Mouse (Mus musculus) liver, embryonic 11.5 days (tissue): ENCODE data around the gene Rad51d. TPM values are rescaled to one million over a fixed set of nuclear protein-coding genes. Genes with fewer than 3 reads are reported as not detected.
"Not testable (repeated sequence)": the region's sequence is repeated elsewhere in the genome, so short reads cannot be mapped to it uniquely, and the experiment has no call there.

Source experiments
- ATAC-seq: fragments of 200-750 bp; cut with Nextera tagmentation; replicated peaks from 2 replicates; pipeline ENCODE4 v1.8.0; 2017; ENCODE audit warnings: moderate number of reproducible peaks, mild to moderate bottlenecking, moderate TSS enrichment, moderate library complexity; ENCODE audit not compliant: low FRiP score
- DNase-seq: peaks from one replicate; pipeline ENCODE4 v3.0.0-alpha.2; 2017; ENCODE audit warnings: low spot score
- H3K27ac ChIP-seq: fragments of 300-500 bp; sonication (generic); 2 replicates; pipeline ENCODE4 v1.5.1; 2014; ENCODE audit warnings: mild to moderate bottlenecking, low read depth, low read length, control low read depth
- H3K27me3 ChIP-seq: fragments of 300-500 bp; sonication (generic); replicated peaks from 2 replicates; pipeline ENCODE4 v1.6.1; 2014; ENCODE audit warnings: low read length, mixed read lengths; ENCODE audit not compliant: control insufficient read depth, insufficient read depth
- H3K36me3 ChIP-seq: fragments of 300-500 bp; sonication (generic); 2 replicates; pipeline ENCODE4 v1.6.1; 2014; ENCODE audit warnings: mild to moderate bottlenecking, low read length, moderate library complexity, mixed read lengths; ENCODE audit not compliant: control insufficient read depth, insufficient read depth
- H3K4me1 ChIP-seq: fragments of 300-500 bp; sonication (generic); replicated peaks from 2 replicates; pipeline ENCODE4 v1.6.1; 2014; ENCODE audit warnings: low read length, mixed read lengths; ENCODE audit not compliant: control insufficient read depth, insufficient read depth
- H3K4me2 ChIP-seq: fragments of 300-500 bp; sonication (generic); 2 replicates; pipeline ENCODE4 v1.6.1; 2014; ENCODE audit warnings: mild to moderate bottlenecking, control low read depth, moderate library complexity
- H3K4me3 ChIP-seq: fragments of 300-500 bp; sonication (generic); 2 replicates; pipeline ENCODE4 v1.5.1; 2014; ENCODE audit warnings: low read depth, low read length, control low read depth
- H3K9ac ChIP-seq: fragments of 300-500 bp; sonication (generic); 2 replicates; pipeline ENCODE4 v1.6.1; 2014; ENCODE audit warnings: low read depth, low read length, control low read depth
- H3K9me3 ChIP-seq: fragments of 300-500 bp; sonication (generic); 2 replicates; pipeline ENCODE4 v1.6.1; 2016; ENCODE audit warnings: low read length, inconsistent platforms, mixed read lengths; ENCODE audit not compliant: control insufficient read depth
- WGBS: fragments of 180-500 bp; shearing (Covaris S2); extraction: QIAGEN DNeasy Blood & Tissue Kit; methylation state at CpG from one replicate; pipeline ENCODE4 v1.1.7; 2014; 5-methylcytosine and 5-hydroxymethylcytosine counted together
- polyA plus RNA-seq: library from polyadenylated mRNA; unstranded; fragments of >200 nt; fragmentation: Nextera tagmentation; extraction: Ambion mirVana; gene quantifications from 2 replicates; pipeline ENCODE4 v1.2.1, GENCODE M21; 2014

Gene Rad51d
- polyA plus RNA-seq, 1 experiment from 2014 or later, result 14.4 TPM

DNA sequence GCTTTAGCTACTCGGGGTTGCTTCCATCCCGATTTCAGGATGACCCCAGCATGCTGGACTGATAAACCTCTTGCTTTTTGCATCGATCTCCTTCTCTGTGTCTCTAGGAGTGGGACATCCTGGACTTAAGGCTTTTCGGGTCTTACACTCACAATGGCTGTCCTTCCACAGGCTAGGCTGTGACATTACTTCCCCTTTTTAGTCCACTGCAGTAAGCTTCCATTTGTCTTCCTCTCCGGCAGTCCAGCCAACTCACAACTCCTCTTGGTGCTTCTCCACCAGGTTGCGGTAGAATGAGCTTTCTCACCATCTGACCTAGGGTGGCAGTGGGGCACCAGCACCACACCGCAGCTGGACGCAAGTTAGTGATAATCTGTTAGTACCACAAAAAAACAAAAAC lies 56.5 kb downstream of the Rad51d start:
- Histone ChIP-seq H3K4me3 (no peak overlapping the region), H3K9ac (no peak overlapping the region), H3K4me2 (no peak overlapping the region), H3K36me3 (peaks cover 3% of the 10 kb centered on the region; the same call in 1 of the 2 replicates), H3K4me1 (peaks cover 34% of the 10 kb centered on the region), H3K27ac (peak overlapping the region; percentile 29; the same call in 1 of the 2 replicates), H3K9me3 (no peaks in the 10 kb centered on the region), H3K27me3 (no peaks in the 10 kb centered on the region)
- DNase-seq, result no peak
- 61% methylated on average over 8 of the region's 8 CpGs for WGBS
- ATAC-seq, result no peak

DNA sequence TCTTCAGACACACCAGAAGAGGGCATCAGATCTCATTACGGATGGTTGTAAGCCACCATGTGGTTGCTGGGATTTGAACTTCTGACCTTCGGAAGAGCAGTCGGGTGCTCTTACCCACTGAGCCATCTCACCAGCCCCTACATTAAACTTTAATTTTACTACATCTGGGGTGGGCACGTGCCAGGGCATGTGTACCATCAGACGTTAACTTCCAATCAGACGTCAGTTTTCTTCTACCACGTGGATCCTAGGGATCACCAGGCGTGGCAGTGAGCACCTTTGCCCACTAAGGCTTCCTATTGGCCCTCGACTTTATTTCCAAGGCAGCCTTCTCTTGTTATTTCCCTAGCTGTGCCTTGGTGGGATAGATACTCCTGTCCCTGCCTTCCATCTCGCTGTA lies 58.0 kb downstream of the Rad51d start:
- not testable (repeated sequence) for DNase-seq, H3K9ac ChIP-seq, H3K9me3 ChIP-seq, H3K36me3 ChIP-seq, H3K4me2 ChIP-seq, H3K4me3 ChIP-seq, H3K27me3 ChIP-seq, ATAC-seq, H3K27ac ChIP-seq
- H3K4me1 ChIP-seq, result peaks cover 26% of the 10 kb centered on the region
- WGBS, result 78% methylated on average over 10 of the region's 10 CpGs

DNA sequence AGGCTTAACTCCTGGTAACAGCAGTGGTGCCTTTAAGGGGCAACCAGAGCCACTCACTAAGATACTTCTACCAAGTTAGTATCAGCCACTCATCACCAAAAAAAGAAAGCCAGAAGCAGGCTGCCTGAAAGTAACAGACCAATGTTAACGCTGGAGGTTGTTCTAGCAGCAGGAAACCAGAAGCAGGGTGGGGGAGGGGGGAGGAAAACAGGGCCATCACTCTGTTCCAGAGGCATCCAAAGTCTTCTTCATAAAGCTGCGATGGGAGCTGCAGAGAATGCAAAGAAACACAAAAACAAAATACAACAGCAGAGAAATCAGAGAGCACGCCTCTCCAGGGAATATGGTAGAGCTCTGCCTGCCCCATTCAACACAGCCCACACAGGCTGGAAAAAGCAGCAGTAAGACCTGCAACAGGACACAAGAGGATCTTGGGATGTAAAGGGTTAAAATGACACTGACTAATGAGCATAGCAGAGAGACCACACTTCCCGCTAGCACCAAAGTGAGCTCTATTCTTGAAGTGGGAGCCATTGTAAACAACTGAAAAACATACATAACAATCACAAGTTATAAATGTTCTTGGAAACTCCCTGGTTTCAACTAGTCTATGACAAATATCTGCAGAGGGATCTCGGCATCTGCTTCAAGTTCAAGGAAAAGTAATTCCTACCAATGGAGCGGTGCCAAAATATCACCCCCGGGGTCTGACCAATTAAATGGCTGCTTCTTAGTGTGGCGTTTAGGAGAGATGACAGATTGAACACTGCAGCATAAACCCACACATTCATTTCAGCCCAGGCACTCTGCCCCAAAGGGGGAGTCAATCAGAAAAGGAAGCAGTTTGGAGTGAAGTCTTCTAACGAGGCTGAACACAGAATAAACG lies 59.2 kb downstream of the Rad51d start:
- ATAC-seq, result no peak
- Histone ChIP-seq H3K4me2 (peak overlapping the region; percentile 32), H3K36me3 (peaks cover 2% of the 10 kb centered on the region; the same call in 1 of the 2 replicates), H3K9me3 (no peaks in the 10 kb centered on the region), H3K27ac (no peak overlapping the region), H3K4me3 (no peak overlapping the region), H3K9ac (no peak overlapping the region), H3K4me1 (peaks cover 26% of the 10 kb centered on the region), H3K27me3 (no peaks in the 10 kb centered on the region)
- 32% methylated on average over 10 of the region's 10 CpGs for WGBS
- no peak for DNase-seq

DNA sequence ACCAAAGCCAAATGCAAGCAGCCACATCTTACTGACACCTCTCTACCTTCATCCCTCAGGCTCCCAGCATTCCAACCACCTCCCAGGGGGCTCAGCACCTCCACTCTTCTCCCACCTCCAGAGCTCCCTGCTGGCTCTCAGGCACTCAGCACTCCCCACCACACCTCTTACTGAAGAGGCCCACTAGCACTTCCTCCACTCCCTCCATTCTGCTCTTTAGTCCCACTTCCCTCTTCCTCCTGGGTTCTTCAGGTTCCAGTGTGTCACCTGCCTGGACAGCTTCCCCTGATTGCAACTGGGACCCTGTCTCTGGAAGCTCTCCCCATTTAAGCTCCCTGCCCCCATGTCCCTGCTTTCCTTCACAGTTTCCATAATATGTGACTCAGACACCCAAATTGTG lies 63.6 kb downstream of the Rad51d start:
- Histone ChIP-seq H3K4me3 (no peak overlapping the region), H3K9ac (no peak overlapping the region), H3K36me3 (no peaks in the 10 kb centered on the region), H3K4me2 (no peak overlapping the region), H3K27ac (no peak overlapping the region), H3K27me3 (no peaks in the 10 kb centered on the region), H3K4me1 (peaks cover 17% of the 10 kb centered on the region), H3K9me3 (no peaks in the 10 kb centered on the region)
- ATAC-seq (no peak), DNase-seq (no peak)

Other genes with a start within 250 kb of the Rad51d start
- gene Cct6b, start 126.3 kb downstream of the Rad51d start, polyA plus RNA-seq, result 0.30 and 0.32 TPM in 2 replicates
- 34.8 and 41.8 TPM in 2 replicates for gene Zfp830, start 126.3 kb downstream of the Rad51d start, polyA plus RNA-seq
- 29.6 and 31.7 TPM in 2 replicates for gene Lig3, start 109.5 kb downstream of the Rad51d start, polyA plus RNA-seq
- gene Rffl, start 19.4 kb downstream of the Rad51d start, polyA plus RNA-seq, result 27.5 and 29.7 TPM in 2 replicates
- gene Fndc8, start 1.5 kb upstream of the Rad51d start, polyA plus RNA-seq, result 0.13 and 0.15 TPM in 2 replicates
- 43.4 and 44.9 TPM in 2 replicates for gene Nle1, start 17.8 kb upstream of the Rad51d start, polyA plus RNA-seq
- gene Unc45b, start 19.9 kb upstream of the Rad51d start, polyA plus RNA-seq, result 1.8 and 4.5 TPM in 2 replicates
- gene Slfn5, start 60.7 kb upstream of the Rad51d start, polyA plus RNA-seq, result 0.49 and 0.86 TPM in 2 replicates
- gene Slfn9, start 101.2 kb upstream of the Rad51d start, polyA plus RNA-seq, result 8.1 and 9.0 TPM in 2 replicates
- 0.18 and 0.27 TPM in 2 replicates for gene Slfn8, start 130.2 kb upstream of the Rad51d start, polyA plus RNA-seq
- 4.3 and 4.5 TPM in 2 replicates for gene Slfn2, start 174.5 kb upstream of the Rad51d start, polyA plus RNA-seq
- 0.13 TPM in 1 of 2 replicates, not detected in the other for gene Slfn1, start 226.2 kb upstream of the Rad51d start, polyA plus RNA-seq